Mouse (Mus musculus): Measurements from ENCODE around the gene Hipk2. TPM values are rescaled to one million over a fixed set of nuclear protein-coding genes. Genes with fewer than 3 reads are reported as not detected.
A peak's percentile ranks its signal among the peaks of the same experiment; 100 is the strongest.

Hipk2 gene
- polyA plus RNA-seq, 1 experiment from 2014 or later = 32.8 TPM

- ATAC-seq (ENCODE audit: low read depth) = no peak
Observed at GRCm38 (mm10) chr6:38840380-38840779, 35.6 kb downstream of the Hipk2 start.

GRCm38 (mm10) chr6:38839891-38840290 lies 36.1 kb downstream of the Hipk2 start:
- Histone ChIP-seq H3K4me3 (no peak overlapping the region), H3K9me3 (no peaks in the 10 kb centered on the region), H3K9ac (no peak overlapping the region), H3K27ac (replicated peaks) (no peak overlapping the region), H3K36me3 (peaks cover 8% of the 10 kb centered on the region; the same call in 1 of the 2 replicates), H3K4me1 (replicated peaks) (peaks cover 42% of the 10 kb centered on the region), H3K27me3 (no peaks in the 10 kb centered on the region), H3K4me2 (no peak overlapping the region)
- ATAC-seq (ENCODE audit: low read depth) = no peak
- 64% methylated on average over 4 of the region's 4 CpGs for WGBS

More at GRCm38 (mm10) chr6:38840380-38840779, 35.6 kb downstream of the Hipk2 start:
- Histone ChIP-seq H3K36me3 (peaks cover 8% of the 10 kb centered on the region; the same call in 1 of the 2 replicates), H3K27me3 (no peaks in the 10 kb centered on the region), H3K9me3 (no peaks in the 10 kb centered on the region), H3K4me1 (replicated peaks) (peaks cover 44% of the 10 kb centered on the region), H3K4me3 (no peak overlapping the region), H3K27ac (replicated peaks) (0 out of 2 replicates have a peak overlapping the region, but pooled peaks have one; percentile 6), H3K4me2 (no peak overlapping the region), H3K9ac (no peak overlapping the region)
- WGBS = 60% methylated on average over 2 of the region's 2 CpGs

GRCm38 (mm10) chr6:38838061-38838460 lies 37.9 kb downstream of the Hipk2 start:
- Histone ChIP-seq H3K4me2 (no peak overlapping the region), H3K9me3 (no peaks in the 10 kb centered on the region), H3K36me3 (peaks cover 8% of the 10 kb centered on the region; the same call in 1 of the 2 replicates), H3K9ac (no peak overlapping the region), H3K4me1 (replicated peaks) (peaks cover 52% of the 10 kb centered on the region), H3K27me3 (no peaks in the 10 kb centered on the region), H3K4me3 (no peak overlapping the region), H3K27ac (replicated peaks) (0 out of 2 replicates have a peak overlapping the region, but pooled peaks have one; percentile 2)
- WGBS = 76% methylated on average over 4 of the region's 4 CpGs
- ATAC-seq (ENCODE audit: low read depth) = no peak

- ATAC-seq (ENCODE audit: low read depth) = no peak
Observed at GRCm38 (mm10) chr6:38835217-38835616, 40.7 kb downstream of the Hipk2 start.

GRCm38 (mm10) chr6:38834727-38835126 lies 41.2 kb downstream of the Hipk2 start:
- Histone ChIP-seq H3K9ac (no peak overlapping the region), H3K4me2 (no peak overlapping the region), H3K9me3 (no peaks in the 10 kb centered on the region), H3K36me3 (peaks cover 8% of the 10 kb centered on the region; the same call in 1 of the 2 replicates), H3K4me3 (no peak overlapping the region), H3K4me1 (replicated peaks) (peaks cover 32% of the 10 kb centered on the region), H3K27ac (replicated peaks) (no peak overlapping the region), H3K27me3 (no peaks in the 10 kb centered on the region)
- no peak for ATAC-seq (ENCODE audit: low read depth)
- 85% methylated on average over 2 of the region's 2 CpGs for WGBS

More at GRCm38 (mm10) chr6:38835217-38835616, 40.7 kb downstream of the Hipk2 start:
- Histone ChIP-seq H3K9ac (no peak overlapping the region), H3K4me3 (no peak overlapping the region), H3K27ac (replicated peaks) (no peak overlapping the region), H3K4me2 (no peak overlapping the region), H3K4me1 (replicated peaks) (peaks cover 36% of the 10 kb centered on the region), H3K9me3 (no peaks in the 10 kb centered on the region), H3K36me3 (peaks cover 8% of the 10 kb centered on the region; the same call in 1 of the 2 replicates), H3K27me3 (no peaks in the 10 kb centered on the region)
- 92% methylated on average over 1 of the region's 1 CpGs for WGBS

GRCm38 (mm10) chr6:38833721-38834120 lies 42.2 kb downstream of the Hipk2 start:
- H3K4me3 ChIP-seq = no peak overlapping the region
- 84% methylated on average over 3 of the region's 3 CpGs for whole genome bisulfite sequencing
- peaks cover 8% of the 10 kb centered on the region; the same call in 1 of the 2 replicates for H3K36me3 ChIP-seq
- H3K9ac ChIP-seq = no peak overlapping the region
- H3K27me3 ChIP-seq = no peaks in the 10 kb centered on the region
- H3K9me3 ChIP-seq = no peaks in the 10 kb centered on the region
- H3K4me2 ChIP-seq = no peak overlapping the region
- H3K27ac ChIP-seq (replicated peaks) = no peak overlapping the region
- ATAC-seq (ENCODE audit: low read depth) = no peak
- peaks cover 23% of the 10 kb centered on the region for H3K4me1 ChIP-seq (replicated peaks)

- 74% methylated on average over 3 of the region's 3 CpGs for WGBS
- Histone ChIP-seq H3K27ac (replicated peaks) (no peak overlapping the region), H3K4me2 (no peak overlapping the region), H3K4me3 (no peak overlapping the region), H3K27me3 (no peaks in the 10 kb centered on the region), H3K9ac (no peak overlapping the region), H3K36me3 (no peaks in the 10 kb centered on the region), H3K4me1 (replicated peaks) (0 out of 2 replicates have a peak, but pooled peaks cover 17% of the 10 kb centered on the region), H3K9me3 (no peaks in the 10 kb centered on the region)
- no peak for ATAC-seq (ENCODE audit: low read depth)
Observed at GRCm38 (mm10) chr6:38829452-38829851, 46.5 kb downstream of the Hipk2 start.

GRCm38 (mm10) chr6:38828211-38828610 lies 47.8 kb downstream of the Hipk2 start:
- Histone ChIP-seq H3K4me2 (no peak overlapping the region), H3K9ac (no peak overlapping the region), H3K9me3 (no peaks in the 10 kb centered on the region), H3K27ac (replicated peaks) (no peak overlapping the region), H3K4me1 (replicated peaks) (0 out of 2 replicates have a peak, but pooled peaks cover 9% of the 10 kb centered on the region), H3K36me3 (no peaks in the 10 kb centered on the region), H3K27me3 (no peaks in the 10 kb centered on the region), H3K4me3 (no peak overlapping the region)
- ATAC-seq (ENCODE audit: low read depth) = no peak
- 92% methylated on average over 2 of the region's 2 CpGs for WGBS

GRCm38 (mm10) chr6:38827435-38827834 lies 48.5 kb downstream of the Hipk2 start:
- 78% methylated on average over 5 of the region's 5 CpGs for WGBS
- no peak for ATAC-seq (ENCODE audit: low read depth)
- Histone ChIP-seq H3K9me3 (no peaks in the 10 kb centered on the region), H3K27me3 (no peaks in the 10 kb centered on the region), H3K9ac (no peak overlapping the region), H3K36me3 (no peaks in the 10 kb centered on the region), H3K4me1 (replicated peaks) (0 out of 2 replicates have a peak, but pooled peaks cover 6% of the 10 kb centered on the region), H3K4me3 (no peak overlapping the region), H3K27ac (replicated peaks) (no peak overlapping the region), H3K4me2 (no peak overlapping the region)

GRCm38 (mm10) chr6:38826857-38827256 lies 49.1 kb downstream of the Hipk2 start:
- Histone ChIP-seq H3K27me3 (no peaks in the 10 kb centered on the region), H3K4me1 (replicated peaks) (0 out of 2 replicates have a peak, but pooled peaks cover 6% of the 10 kb centered on the region), H3K9me3 (no peaks in the 10 kb centered on the region), H3K4me2 (no peak overlapping the region), H3K27ac (replicated peaks) (no peak overlapping the region), H3K4me3 (no peak overlapping the region), H3K36me3 (no peaks in the 10 kb centered on the region), H3K9ac (no peak overlapping the region)
- WGBS = 89% methylated on average over 3 of the region's 3 CpGs
- no peak for ATAC-seq (ENCODE audit: low read depth)

- ATAC-seq (ENCODE audit: low read depth) = no peak
- H3K9ac ChIP-seq = no peak overlapping the region
- 0 out of 2 replicates have a peak, but pooled peaks cover 6% of the 10 kb centered on the region for H3K4me1 ChIP-seq (replicated peaks)
- H3K4me2 ChIP-seq = no peak overlapping the region
- H3K27ac ChIP-seq (replicated peaks) = no peak overlapping the region
- no peak overlapping the region for H3K4me3 ChIP-seq
- no peaks in the 10 kb centered on the region for H3K36me3 ChIP-seq
- H3K9me3 ChIP-seq = no peaks in the 10 kb centered on the region
- no peaks in the 10 kb centered on the region for H3K27me3 ChIP-seq
Observed at GRCm38 (mm10) chr6:38825886-38826285, 50.1 kb downstream of the Hipk2 start.

GRCm38 (mm10) chr6:38823827-38824226 lies 52.1 kb downstream of the Hipk2 start:
- Histone ChIP-seq H3K4me2 (no peak overlapping the region), H3K27ac (replicated peaks) (no peak overlapping the region), H3K36me3 (peaks cover 7% of the 10 kb centered on the region), H3K9me3 (no peaks in the 10 kb centered on the region), H3K4me1 (replicated peaks) (0 out of 2 replicates have a peak, but pooled peaks cover 6% of the 10 kb centered on the region), H3K4me3 (no peak overlapping the region), H3K27me3 (no peaks in the 10 kb centered on the region), H3K9ac (no peak overlapping the region)
- no peak for ATAC-seq (ENCODE audit: low read depth)

- H3K36me3 ChIP-seq = peaks cover 14% of the 10 kb centered on the region
- 92% methylated on average over 4 of the region's 4 CpGs for WGBS
- no peaks in the 10 kb centered on the region for H3K9me3 ChIP-seq
- no peak for ATAC-seq (ENCODE audit: low read depth)
- H3K9ac ChIP-seq = no peak overlapping the region
- 0 out of 2 replicates have a peak, but pooled peaks cover 6% of the 10 kb centered on the region for H3K4me1 ChIP-seq (replicated peaks)
- no peak overlapping the region for H3K27ac ChIP-seq (replicated peaks)
- H3K4me3 ChIP-seq = no peak overlapping the region
- H3K4me2 ChIP-seq = no peak overlapping the region
- no peaks in the 10 kb centered on the region for H3K27me3 ChIP-seq
Observed at GRCm38 (mm10) chr6:38823164-38823563, 52.8 kb downstream of the Hipk2 start.
